Mouse (Mus musculus): ENCODE measurements around the gene Sdk2. TPM values are rescaled to one million over a fixed set of nuclear protein-coding genes. Genes with fewer than 3 reads are reported as not detected.

Sdk2 gene
- polyA plus RNA-seq, 1 experiment from 2014 or later: 6.5 TPM

DNA sequence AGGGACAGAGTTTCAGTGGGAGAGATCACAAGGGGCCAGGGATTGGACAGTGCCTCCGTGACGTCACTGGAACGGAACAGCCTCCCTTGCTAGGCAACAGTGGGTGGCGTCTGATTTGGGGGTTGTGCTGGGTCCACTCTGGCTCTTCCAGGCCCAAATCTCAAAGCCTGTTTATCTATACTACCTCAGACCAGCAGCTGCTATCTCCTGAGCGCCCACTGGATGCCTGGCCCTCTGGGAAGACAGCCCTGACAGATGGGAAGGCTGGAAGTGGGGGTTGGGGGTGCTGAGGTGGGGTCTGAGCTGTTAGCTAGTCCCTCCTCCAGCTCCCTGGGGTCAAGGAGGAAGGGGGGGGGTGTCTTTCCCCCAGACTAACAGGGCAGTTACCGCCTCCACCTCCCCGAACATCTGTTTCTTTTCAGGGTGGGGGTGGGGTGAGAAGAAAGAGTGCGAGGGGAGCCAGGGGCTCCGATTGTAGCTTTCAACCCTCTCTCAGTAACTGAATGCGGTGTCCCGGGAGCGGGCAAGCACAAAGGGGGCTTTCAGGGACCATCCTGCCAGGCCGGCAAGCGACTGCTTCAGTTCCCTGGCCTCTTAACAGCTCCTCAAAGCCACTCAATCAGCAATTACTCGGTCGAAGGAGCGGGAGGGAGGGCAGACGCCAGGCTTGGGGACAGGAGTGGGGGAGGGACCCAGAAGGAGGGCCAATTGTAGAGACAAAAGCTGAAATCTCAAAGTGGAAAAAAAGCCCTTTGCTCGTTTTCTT is 281.3 kb downstream of the Sdk2 start:
- peaks cover 49% of the 10 kb centered on the region for H3K4me1 ChIP-seq
- peak overlapping the region; percentile 93 for H3K27ac ChIP-seq
- peak; percentile 84 for ATAC-seq (ENCODE audit: insufficient number of reproducible peaks, low FRiP score, low TSS enrichment, low read depth)
- peak overlapping the region; percentile 54 for H3K4me2 ChIP-seq
- H3K9me3 ChIP-seq: no peaks in the 10 kb centered on the region
- peak overlapping the region; percentile 33 for H3K4me3 ChIP-seq
- H3K27me3 ChIP-seq: no peaks in the 10 kb centered on the region
- 3% methylated on average over 19 of the region's 19 CpGs for WGBS
- H3K9ac ChIP-seq: peak overlapping the region; percentile 42
- peaks cover 6% of the 10 kb centered on the region; the same call in 1 of the 2 replicates for H3K36me3 ChIP-seq

DNA sequence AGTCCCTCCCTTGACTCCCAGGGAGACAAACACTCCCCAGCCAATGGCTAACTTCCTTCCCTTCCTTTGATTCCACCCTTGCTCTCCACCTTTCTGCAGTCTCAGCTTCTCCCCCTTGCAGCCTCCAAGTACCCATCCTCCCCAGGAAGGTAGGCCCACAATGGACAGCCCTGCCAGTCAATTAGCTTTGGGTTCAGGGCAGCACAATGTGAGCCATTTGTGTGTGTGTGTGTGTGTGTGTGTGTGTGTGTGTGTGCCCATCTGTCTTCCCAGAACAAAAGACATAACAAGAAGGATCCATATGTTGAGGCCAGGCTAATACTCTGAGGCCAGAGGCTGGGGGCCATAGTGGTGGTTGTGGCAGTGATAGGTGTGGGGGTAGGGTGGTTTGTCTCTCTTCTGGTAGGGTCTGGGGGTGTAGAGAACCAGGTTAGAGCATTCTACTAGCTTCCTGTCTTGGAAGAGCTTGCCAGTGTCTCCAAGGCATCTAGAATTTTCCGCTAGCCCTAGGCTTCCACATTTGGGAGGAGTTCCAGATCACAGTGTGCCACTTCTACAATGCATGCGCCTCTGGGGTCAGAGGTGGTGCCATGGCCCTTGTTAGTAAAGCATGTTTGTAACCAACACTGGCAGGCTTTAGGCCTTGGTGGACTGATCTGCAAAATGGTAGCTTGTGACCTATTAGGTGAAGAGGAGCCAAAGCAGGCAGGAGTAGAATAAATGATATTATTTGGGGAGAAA is 282.0 kb downstream of the Sdk2 start:
- peaks cover 53% of the 10 kb centered on the region for H3K4me1 ChIP-seq
- peak overlapping the region; percentile 93 for H3K27ac ChIP-seq
- no peaks in the 10 kb centered on the region for H3K27me3 ChIP-seq
- ATAC-seq (ENCODE audit: insufficient number of reproducible peaks, low FRiP score, low TSS enrichment, low read depth): no peak
- peaks cover 9% of the 10 kb centered on the region; the same call in 1 of the 2 replicates for H3K36me3 ChIP-seq
- H3K9ac ChIP-seq: no peak overlapping the region
- no peak overlapping the region; the same call in 1 of the 2 replicates for H3K4me2 ChIP-seq
- WGBS: 58% methylated on average over 2 of the region's 2 CpGs
- no peaks in the 10 kb centered on the region for H3K9me3 ChIP-seq
- no peak overlapping the region for H3K4me3 ChIP-seq

- 0 out of 2 replicates have a peak overlapping the region, but pooled peaks have one; percentile 17 for H3K27ac ChIP-seq
- 79% methylated on average over 2 of the region's 2 CpGs for WGBS
- H3K4me1 ChIP-seq: peaks cover 59% of the 10 kb centered on the region
These were observed 284.4 kb downstream of the Sdk2 start for GRCm38 (mm10) chr11:113782496-113782895.

GRCm38 (mm10) chr11:113782006-113782405 is 284.8 kb downstream of the Sdk2 start:
- Histone ChIP-seq H3K4me1 (peaks cover 62% of the 10 kb centered on the region), H3K9ac (no peak overlapping the region), H3K27ac (0 out of 2 replicates have a peak overlapping the region, but pooled peaks have one; percentile 17)

More at GRCm38 (mm10) chr11:113782496-113782895, 284.4 kb downstream of the Sdk2 start:
- Histone ChIP-seq H3K9ac (no peak overlapping the region), H3K27me3 (no peaks in the 10 kb centered on the region), H3K4me2 (no peak overlapping the region), H3K9me3 (no peaks in the 10 kb centered on the region), H3K36me3 (peaks cover 9% of the 10 kb centered on the region; the same call in 1 of the 2 replicates), H3K4me3 (no peak overlapping the region)
- ATAC-seq (ENCODE audit: insufficient number of reproducible peaks, low FRiP score, low TSS enrichment, low read depth): no peak

GRCm38 (mm10) chr11:113779680-113780041 is 287.2 kb downstream of the Sdk2 start:
- WGBS: 50% methylated on average over 6 of the region's 6 CpGs
- Histone ChIP-seq H3K27ac (no peak overlapping the region), H3K4me1 (peaks cover 44% of the 10 kb centered on the region), H3K9ac (no peak overlapping the region), H3K9me3 (no peaks in the 10 kb centered on the region), H3K4me3 (no peak overlapping the region), H3K4me2 (no peak overlapping the region), H3K27me3 (no peaks in the 10 kb centered on the region), H3K36me3 (peaks cover 9% of the 10 kb centered on the region; the same call in 1 of the 2 replicates)
- ATAC-seq (ENCODE audit: insufficient number of reproducible peaks, low FRiP score, low TSS enrichment, low read depth): no peak

More at GRCm38 (mm10) chr11:113782006-113782405, 284.8 kb downstream of the Sdk2 start:
- Histone ChIP-seq H3K9me3 (no peaks in the 10 kb centered on the region), H3K4me2 (no peak overlapping the region), H3K4me3 (no peak overlapping the region), H3K27me3 (no peaks in the 10 kb centered on the region), H3K36me3 (peaks cover 9% of the 10 kb centered on the region; the same call in 1 of the 2 replicates)
- 34% methylated on average over 2 of the region's 2 CpGs for WGBS
- no peak for ATAC-seq (ENCODE audit: insufficient number of reproducible peaks, low FRiP score, low TSS enrichment, low read depth)

DNA sequence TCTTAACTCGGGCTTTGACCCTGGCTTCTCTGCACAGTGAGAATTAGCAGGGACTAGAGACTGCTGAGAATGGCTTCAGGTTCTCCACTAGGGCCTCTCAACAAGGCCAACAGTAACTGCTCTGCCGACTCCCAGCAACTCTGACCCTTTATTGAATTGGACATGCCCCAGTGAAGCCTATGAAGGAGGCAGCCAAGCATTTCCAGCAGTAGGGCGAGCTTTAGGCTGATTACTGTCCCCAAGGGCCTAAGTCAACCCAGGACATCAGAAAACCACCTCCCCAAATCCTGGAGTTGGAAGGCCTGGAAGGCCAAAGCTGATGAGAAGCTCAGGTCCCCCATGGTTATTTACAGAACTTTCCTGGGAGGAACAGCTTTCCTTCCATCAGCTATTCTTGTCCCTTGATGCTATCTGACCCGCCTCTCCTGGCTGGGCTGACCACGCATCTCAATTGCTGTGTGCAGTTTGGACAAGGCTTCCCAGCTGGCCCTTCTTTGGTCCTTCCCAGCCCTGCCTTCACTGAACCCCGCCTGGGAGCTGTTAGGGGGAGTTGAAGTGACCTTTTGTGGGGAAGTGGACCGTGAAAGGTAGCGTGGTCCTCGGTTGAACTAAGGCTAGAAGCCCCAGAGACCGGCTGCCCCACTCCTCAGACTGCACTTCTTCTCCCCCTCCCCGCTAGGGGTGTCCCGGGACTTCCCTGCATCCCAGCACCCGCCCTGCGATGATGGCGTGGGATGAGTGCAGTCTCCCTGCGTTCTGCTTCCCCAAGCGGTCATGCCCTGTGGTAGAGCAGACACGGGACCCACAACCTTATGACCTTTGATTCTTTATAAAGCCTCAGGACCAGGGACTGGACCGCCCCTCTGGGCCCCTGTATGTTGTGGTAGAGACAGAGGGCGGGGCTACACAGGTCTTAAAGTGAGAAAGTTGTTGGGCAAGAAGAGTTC is 287.8 kb downstream of the Sdk2 start:
- no peaks in the 10 kb centered on the region for H3K27me3 ChIP-seq
- peaks cover 39% of the 10 kb centered on the region for H3K4me1 ChIP-seq
- no peak overlapping the region for H3K9ac ChIP-seq
- H3K36me3 ChIP-seq: peaks cover 9% of the 10 kb centered on the region; the same call in 1 of the 2 replicates
- H3K4me2 ChIP-seq: no peak overlapping the region
- H3K4me3 ChIP-seq: no peak overlapping the region
- 42% methylated on average over 20 of the region's 20 CpGs for WGBS
- no peaks in the 10 kb centered on the region for H3K9me3 ChIP-seq
- no peak overlapping the region for H3K27ac ChIP-seq
- ATAC-seq (ENCODE audit: insufficient number of reproducible peaks, low FRiP score, low TSS enrichment, low read depth): no peak

- no peak for ATAC-seq (ENCODE audit: insufficient number of reproducible peaks, low FRiP score, low TSS enrichment, low read depth)
- Histone ChIP-seq H3K36me3 (peaks cover 9% of the 10 kb centered on the region; the same call in 1 of the 2 replicates), H3K9me3 (no peaks in the 10 kb centered on the region), H3K4me3 (no peak overlapping the region), H3K27ac (no peak overlapping the region), H3K4me2 (no peak overlapping the region), H3K4me1 (peaks cover 39% of the 10 kb centered on the region), H3K9ac (no peak overlapping the region), H3K27me3 (no peaks in the 10 kb centered on the region)
- 62% methylated on average over 8 of the region's 8 CpGs for WGBS
These were observed 288.9 kb downstream of the Sdk2 start for GRCm38 (mm10) chr11:113777878-113778464.

DNA sequence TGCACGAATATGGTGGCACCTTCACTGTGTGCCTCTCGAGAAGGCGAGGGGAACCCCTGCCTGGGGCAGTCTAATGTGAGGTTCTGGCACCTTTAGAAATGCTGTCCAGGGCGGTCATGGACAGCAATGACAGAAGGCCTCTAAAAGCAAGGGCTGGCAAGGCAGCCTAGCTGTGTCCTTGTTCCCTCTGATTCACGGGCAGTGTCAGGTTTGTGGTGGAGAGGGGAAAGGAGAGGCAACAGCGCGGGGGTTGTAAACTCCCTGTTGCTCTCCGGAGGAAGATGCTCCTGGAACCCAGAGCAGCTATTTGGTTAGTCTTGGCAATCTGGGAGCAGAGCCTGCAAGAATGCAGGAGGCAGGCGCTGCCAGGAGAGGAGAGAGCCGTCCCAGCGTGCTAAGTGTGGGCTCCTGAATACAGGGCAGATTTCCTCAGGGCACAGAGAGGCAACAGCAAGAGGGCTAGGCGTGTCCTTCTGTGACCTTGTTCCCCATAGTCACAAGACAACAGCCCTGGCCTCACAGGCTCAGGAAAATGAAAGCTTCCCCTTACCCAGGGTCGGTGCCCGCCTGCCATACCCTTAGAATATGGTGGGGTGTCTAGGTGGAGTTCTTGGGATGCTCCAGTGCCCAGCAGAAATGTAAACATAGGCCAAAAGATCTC is 289.9 kb downstream of the Sdk2 start:
- H3K4me1 ChIP-seq: peaks cover 33% of the 10 kb centered on the region
- H3K4me2 ChIP-seq: no peak overlapping the region
- WGBS: 61% methylated on average over 14 of the region's 14 CpGs
- no peak overlapping the region for H3K4me3 ChIP-seq
- H3K36me3 ChIP-seq: peaks cover 9% of the 10 kb centered on the region; the same call in 1 of the 2 replicates
- no peak overlapping the region for H3K9ac ChIP-seq
- no peak overlapping the region for H3K27ac ChIP-seq
- no peaks in the 10 kb centered on the region for H3K27me3 ChIP-seq
- H3K9me3 ChIP-seq: no peaks in the 10 kb centered on the region
- ATAC-seq (ENCODE audit: insufficient number of reproducible peaks, low FRiP score, low TSS enrichment, low read depth): no peak

- Histone ChIP-seq H3K9me3 (no peaks in the 10 kb centered on the region), H3K4me2 (no peak overlapping the region), H3K4me3 (no peak overlapping the region), H3K4me1 (peaks cover 27% of the 10 kb centered on the region), H3K36me3 (0 out of 2 replicates have a peak, but pooled peaks cover 2% of the 10 kb centered on the region), H3K27ac (no peak overlapping the region), H3K27me3 (no peaks in the 10 kb centered on the region), H3K9ac (no peak overlapping the region)
- no peak for ATAC-seq (ENCODE audit: insufficient number of reproducible peaks, low FRiP score, low TSS enrichment, low read depth)
- 90% methylated on average over 3 of the region's 3 CpGs for WGBS
These were observed 292.1 kb downstream of the Sdk2 start for GRCm38 (mm10) chr11:113774773-113775172.

GRCm38 (mm10) chr11:113773191-113773590 is 293.7 kb downstream of the Sdk2 start:
- H3K27ac ChIP-seq: no peak overlapping the region
- ATAC-seq (ENCODE audit: insufficient number of reproducible peaks, low FRiP score, low TSS enrichment, low read depth): no peak
- no peak overlapping the region for H3K4me3 ChIP-seq
- H3K4me1 ChIP-seq: peaks cover 20% of the 10 kb centered on the region
- 81% methylated on average over 5 of the region's 5 CpGs for WGBS
- no peaks in the 10 kb centered on the region for H3K36me3 ChIP-seq
- H3K4me2 ChIP-seq: no peak overlapping the region
- H3K9ac ChIP-seq: no peak overlapping the region
- no peaks in the 10 kb centered on the region for H3K9me3 ChIP-seq
- H3K27me3 ChIP-seq: no peaks in the 10 kb centered on the region
